ENCODE assay signal across 25 mouse cellular contexts in the genomic region with DNA sequence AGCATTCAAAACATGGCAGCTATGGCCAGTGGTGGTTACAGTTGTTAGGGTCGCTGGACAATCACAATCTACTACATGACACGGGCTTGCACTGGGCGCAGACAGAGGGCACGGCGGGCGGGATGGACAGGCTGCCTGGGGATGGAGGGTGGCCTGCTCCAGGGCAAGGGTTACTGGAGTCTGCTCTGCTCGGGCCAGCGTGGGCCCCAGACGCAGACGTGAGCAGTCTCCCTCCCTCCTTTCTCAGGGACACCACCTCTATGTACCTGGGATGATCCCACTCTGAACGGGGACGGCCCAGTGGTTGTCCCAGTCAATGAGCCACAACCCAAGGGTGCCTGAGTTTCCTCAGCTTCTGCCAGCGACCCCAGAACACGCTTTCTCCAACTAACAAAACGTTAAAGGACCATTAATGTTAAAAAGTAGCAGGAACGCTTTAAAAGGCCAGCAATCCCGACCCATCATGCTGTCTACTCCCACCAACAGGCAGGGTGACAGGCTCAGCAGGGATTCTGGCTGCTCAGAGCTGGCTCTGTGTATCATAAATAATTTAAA. TPM values are rescaled to one million over a fixed set of nuclear protein-coding genes. Genes with fewer than 3 reads are reported as not detected.
DNase-seq lines count a peak whose midpoint lies in the region; ATAC-seq and TF ChIP-seq lines count a peak whose summit lies in the region.
"Had no signal": no experiment of that assay in that cellular context is flagged by ENCODE, and none has a peak within 500 bp of the region (broad histone marks: within the 10 kb centered on the region; RNA-seq: fewer than 3 reads in every experiment).

No protein-coding gene starts in this region.

- WGBS in hindbrain, embryonic 15.5 days, result 88% methylated on average over 17 of the region's 17 CpGs
- 86% methylated on average over 17 of the region's 17 CpGs for WGBS in hindbrain, embryonic 16.5 days
- 88% methylated on average over 17 of the region's 17 CpGs for WGBS in midbrain, embryonic 13.5 days
- WGBS in midbrain, postnatal 0 days, result 84% methylated on average over 17 of the region's 17 CpGs

- TF ChIP-seq CTCF in midbrain, postnatal 0 days (IDR thresholded peaks at IDR 0.05), result no peak

- H3K36me3 ChIP-seq in hindbrain, embryonic 15.5 days, result peaks cover 55% of the 10 kb centered on the region
- H3K36me3 ChIP-seq in hindbrain, embryonic 16.5 days (ENCODE audit: control insufficient read depth, insufficient read depth, low read length), result peaks cover 28% of the 10 kb centered on the region
- H3K36me3 ChIP-seq in midbrain, embryonic 13.5 days, result peaks cover 79% of the 10 kb centered on the region
- H3K36me3 ChIP-seq in midbrain, postnatal 0 days (ENCODE audit: insufficient read depth, low read length), result peaks cover 49% of the 10 kb centered on the region
- H3K36me3 ChIP-seq in ES-E14 (ENCODE audit: control insufficient read depth, insufficient read depth, low read length, poor library complexity, severe bottlenecking), result peaks cover 59% of the 10 kb centered on the region

- H3K9me3 ChIP-seq in hindbrain, embryonic 15.5 days, result no peaks in the 10 kb centered on the region
- no peaks in the 10 kb centered on the region for H3K9me3 ChIP-seq in hindbrain, embryonic 16.5 days (ENCODE audit: control insufficient read depth, low read length)
- no peaks in the 10 kb centered on the region for H3K9me3 ChIP-seq in midbrain, embryonic 13.5 days
- no peaks in the 10 kb centered on the region for H3K9me3 ChIP-seq in midbrain, postnatal 0 days (ENCODE audit: low read length)
- H3K9me3 ChIP-seq in ES-E14 (ENCODE audit: control insufficient read depth, insufficient read depth, low read depth, low read length), result no peaks in the 10 kb centered on the region
- H3K9me3 ChIP-seq: liver, embryonic 12.5 days had no signal

- H3K4me1 ChIP-seq in hindbrain, embryonic 15.5 days (replicated peaks), result peaks cover 33% of the 10 kb centered on the region
- H3K4me1 ChIP-seq in hindbrain, embryonic 16.5 days (ENCODE audit: control insufficient read depth, insufficient read depth, low read depth, low read length), result peaks cover 22% of the 10 kb centered on the region
- peaks cover 27% of the 10 kb centered on the region for H3K4me1 ChIP-seq in midbrain, embryonic 13.5 days (replicated peaks)
- no peaks in the 10 kb centered on the region for H3K4me1 ChIP-seq in midbrain, postnatal 0 days (ENCODE audit: insufficient read depth, low read length)
- peaks cover 0 to 9% of the 10 kb centered on the region in 2 experiments; a peak in 1 of 4 replicates for H3K4me1 ChIP-seq in ES-E14 (ENCODE audit: control insufficient read depth in 2 of 2, insufficient read depth in 2 of 2, low read length in 2 of 2, poor library complexity in 1 of 2)

- no peak for ATAC-seq in hindbrain, embryonic 15.5 days (ENCODE audit: low FRiP score, low read depth)
- no peak for ATAC-seq in hindbrain, embryonic 16.5 days
- ATAC-seq in midbrain, embryonic 13.5 days, result no peak
- no peak for ATAC-seq in midbrain, postnatal 0 days (ENCODE audit: low FRiP score)
- ATAC-seq in CD4-positive, CD25-positive, alpha-beta regulatory T cell, adult 4 months, result no peak
- ATAC-seq: activated CD4-positive, CD25-positive, alpha-beta regulatory T cell, adult 4 months; inflammation-experienced regulatory T-cells, adult 6 months; liver, embryonic 12.5 days had no signal

- no peak overlapping the region for H3K9ac ChIP-seq in hindbrain, embryonic 15.5 days
- H3K9ac ChIP-seq in hindbrain, embryonic 16.5 days (ENCODE audit: low read depth, low read length), result no peak overlapping the region
- H3K9ac ChIP-seq in midbrain, embryonic 13.5 days (replicated peaks), result no peak overlapping the region
- H3K9ac ChIP-seq in midbrain, postnatal 0 days (replicated peaks; ENCODE audit: low read length, poor library complexity, severe bottlenecking), result no peak overlapping the region
- peak overlapping the region; percentile 39 for H3K9ac ChIP-seq in ES-E14 (ENCODE audit: insufficient read depth, low read depth, low read length, poor library complexity, severe bottlenecking)
- H3K9ac ChIP-seq: liver, embryonic 12.5 days; liver, postnatal 0 days had no signal

- no peak overlapping the region for H3K4me2 ChIP-seq in hindbrain, embryonic 15.5 days
- no peak overlapping the region for H3K4me2 ChIP-seq in hindbrain, embryonic 16.5 days (ENCODE audit: low read length)
- no peak overlapping the region for H3K4me2 ChIP-seq in midbrain, embryonic 13.5 days (replicated peaks)
- no peak overlapping the region for H3K4me2 ChIP-seq in midbrain, postnatal 0 days (ENCODE audit: low read depth, low read length, poor library complexity, severe bottlenecking)
- H3K4me2 ChIP-seq: heart, embryonic 11.5 days; liver, embryonic 12.5 days had no signal

- in situ Hi-C loops in ES-E14 (cut with MboI; ENCODE audit: low sequenced_read_pairs in 2 of 2, unreplicated experiment in 2 of 2), result no loop called here

- 0 out of 2 replicates have a peak overlapping the region, but pooled peaks have one; percentile 22 for H3K27ac ChIP-seq in hindbrain, embryonic 15.5 days (replicated peaks)
- no peak overlapping the region for H3K27ac ChIP-seq in hindbrain, embryonic 16.5 days (ENCODE audit: low read depth, low read length)
- peak overlapping the region; percentile 25; the same call in 1 of the 2 replicates for H3K27ac ChIP-seq in midbrain, embryonic 13.5 days
- H3K27ac ChIP-seq in midbrain, postnatal 0 days (ENCODE audit: low read depth, low read length), result no peak overlapping the region
- H3K27ac ChIP-seq in ES-E14 (ENCODE audit: insufficient read depth, low read depth, low read length, poor library complexity, severe bottlenecking), result no peak overlapping the region
- H3K27ac ChIP-seq: liver, embryonic 12.5 days; stomach, postnatal 0 days had no signal

- H3K27me3 ChIP-seq in hindbrain, embryonic 15.5 days, result no peaks in the 10 kb centered on the region
- no peaks in the 10 kb centered on the region for H3K27me3 ChIP-seq in hindbrain, embryonic 16.5 days (replicated peaks; ENCODE audit: control insufficient read depth, insufficient read depth, low read length)
- no peaks in the 10 kb centered on the region for H3K27me3 ChIP-seq in midbrain, embryonic 13.5 days
- no peaks in the 10 kb centered on the region for H3K27me3 ChIP-seq in midbrain, postnatal 0 days (ENCODE audit: insufficient read depth, low read length)
- H3K27me3 ChIP-seq: liver, embryonic 12.5 days had no signal

- peak; percentile 57 for DNase-seq in cerebellum, adult 9-10 months
- DNase-seq in cerebellum, postnatal 10 days, result no peak
- no peak for DNase-seq in midbrain, postnatal 0 days (ENCODE audit: low spot score)
- no peak for DNase-seq in ES-E14 (ENCODE audit: low read depth, low spot score)
- DNase-seq: adrenal gland, adult 2 months; adrenal gland, postnatal 36 days; gastrocnemius, postnatal 36 days; heart, adult 18-20 months; heart, postnatal 36 days; kidney, adult 11 months; kidney, postnatal 14 days; liver, postnatal 0 days; lung, postnatal 36 days; right cerebral cortex, postnatal 4 days; thymus, adult 18-20 months; thymus, postnatal 25 days had no signal

- no peak overlapping the region for H3K4me3 ChIP-seq in hindbrain, embryonic 15.5 days
- no peak overlapping the region for H3K4me3 ChIP-seq in hindbrain, embryonic 16.5 days (ENCODE audit: low read length)
- no peak overlapping the region for H3K4me3 ChIP-seq in midbrain, embryonic 13.5 days (replicated peaks)
- H3K4me3 ChIP-seq in midbrain, postnatal 0 days (ENCODE audit: low read depth, low read length), result no peak overlapping the region
- H3K4me3 ChIP-seq in ES-E14 (ENCODE audit: insufficient read depth in 1 of 2, low read depth in 1 of 2, low read length in 2 of 2, poor library complexity in 1 of 2, severe bottlenecking in 1 of 2), result peak overlapping the region in 1 of 2 experiments; percentile 34; a peak in 1 of 4 replicates
- H3K4me3 ChIP-seq: liver, embryonic 12.5 days had no signal

TF ChIP-seq in ES-E14, 5 proteins besides CTCF, POLR2A, EP300 and RAD21:
- TF ChIP-seq ZC3H11A (IDR thresholded peaks at IDR 0.05; ENCODE audit: borderline replicate concordance, low read depth, low read length) (no peak), MAFK (IDR thresholded peaks at IDR 0.05; ENCODE audit: insufficient read depth, low read depth, low read length) (no peak), CHD2 (IDR thresholded peaks at IDR 0.05; ENCODE audit: low read depth, low read length) (no peak), ZNF384 (IDR thresholded peaks at IDR 0.05; ENCODE audit: low read depth, low read length) (no peak), HCFC1 (IDR thresholded peaks at IDR 0.05; ENCODE audit: borderline replicate concordance, insufficient read depth, low read length) (no peak)

RNA-seq across cellular contexts. Expression of gene Tmem201, which starts 12.9 kb away (rescaled TPM):
- polyA plus RNA-seq in hindbrain, embryonic 15.5 days (2015; fragmentation: Nextera tagmentation; extraction: Ambion mirVana), result 44.2 and 53.3 TPM in 2 replicates
- polyA plus RNA-seq in hindbrain, embryonic 16.5 days (2015; fragmentation: Nextera tagmentation; extraction: Ambion mirVana), result 43.9 and 49.7 TPM in 2 replicates
- polyA plus RNA-seq in midbrain, embryonic 13.5 days (2015; fragmentation: Nextera tagmentation; extraction: Ambion mirVana), result 37.7 and 40.6 TPM in 2 replicates
- 55.2 and 67.8 TPM in 2 replicates for total RNA-seq in midbrain, postnatal 0 days (2014; rRNA removed)
- 44.8 and 48.5 TPM in 2 replicates for polyA plus RNA-seq in midbrain, postnatal 0 days (2015; fragmentation: Nextera tagmentation; extraction: Ambion mirVana)
- 47.3 and 66.6 TPM in 2 replicates for total RNA-seq in ES-E14 (2012; rRNA removed)
- 1 to 10 TPM; 4.6 to 7.8 TPM for polyA plus RNA-seq in CD4-positive, CD25-positive, alpha-beta regulatory T cell, adult 4 months (2017; shearing (Covaris generic))

RNA-seq across cellular contexts. Expression of gene Pik3cd, which starts 22.6 kb away (rescaled TPM):
- polyA plus RNA-seq in hindbrain, embryonic 15.5 days (2015; fragmentation: Nextera tagmentation; extraction: Ambion mirVana), result 15.3 and 16.6 TPM in 2 replicates
- polyA plus RNA-seq in hindbrain, embryonic 16.5 days (2015; fragmentation: Nextera tagmentation; extraction: Ambion mirVana), result 13.1 and 16.3 TPM in 2 replicates
- polyA plus RNA-seq in midbrain, embryonic 13.5 days (2015; fragmentation: Nextera tagmentation; extraction: Ambion mirVana), result 13.2 and 13.7 TPM in 2 replicates
- total RNA-seq in midbrain, postnatal 0 days (2014; rRNA removed), result 15.9 and 18.5 TPM in 2 replicates
- 9.7 and 10.4 TPM in 2 replicates for polyA plus RNA-seq in midbrain, postnatal 0 days (2015; fragmentation: Nextera tagmentation; extraction: Ambion mirVana)
- total RNA-seq in ES-E14 (2012; rRNA removed), result 6.4 and 8.0 TPM in 2 replicates
- 100 to 1,000 TPM; 102 to 179 TPM for polyA plus RNA-seq in CD4-positive, CD25-positive, alpha-beta regulatory T cell, adult 4 months (2017; shearing (Covaris generic))

RNA-seq across cellular contexts. Expression of gene Slc25a33, which starts 49.1 kb away (rescaled TPM):
- 32.7 and 36.5 TPM in 2 replicates for polyA plus RNA-seq in hindbrain, embryonic 15.5 days (2015; fragmentation: Nextera tagmentation; extraction: Ambion mirVana)
- polyA plus RNA-seq in hindbrain, embryonic 16.5 days (2015; fragmentation: Nextera tagmentation; extraction: Ambion mirVana), result 33.2 and 37.2 TPM in 2 replicates
- polyA plus RNA-seq in midbrain, embryonic 13.5 days (2015; fragmentation: Nextera tagmentation; extraction: Ambion mirVana), result 20.2 and 21.9 TPM in 2 replicates
- total RNA-seq in midbrain, postnatal 0 days (2014; rRNA removed), result 16.6 and 19.8 TPM in 2 replicates
- 32.7 and 34.8 TPM in 2 replicates for polyA plus RNA-seq in midbrain, postnatal 0 days (2015; fragmentation: Nextera tagmentation; extraction: Ambion mirVana)
- 11.5 and 12.2 TPM in 2 replicates for total RNA-seq in ES-E14 (2012; rRNA removed)
- polyA plus RNA-seq in CD4-positive, CD25-positive, alpha-beta regulatory T cell, adult 4 months (2017; shearing (Covaris generic)), result 1 to 10 TPM; 4.6 to 5.7 TPM

Comparison
In these comparisons a context has a peak if more than half of its experiments do, and no peak if none do; other contexts are left out.
1. H3K27ac ChIP-seq: peak in hindbrain, embryonic 15.5 days (single experiment) and midbrain, embryonic 13.5 days (single experiment); none in hindbrain, embryonic 16.5 days (single experiment), midbrain, postnatal 0 days (single experiment) and ES-E14 (single experiment).